Mouse (Mus musculus): ENCODE measurements around the gene Banp. TPM values are rescaled to one million over a fixed set of nuclear protein-coding genes. Genes with fewer than 3 reads are reported as not detected.

The Banp gene
- 10 to 100 TPM in 1 of 2 experiments, 1 to 10 TPM in 1; 6.0 to 11.1 TPM for total RNA-seq (2021)
- long read RNA-seq, experiment 1, full-length matches to known transcripts = 3 of 5 reads
- long read RNA-seq, experiment 1, partial matches to known transcripts = 0 of 5 reads
- long read RNA-seq, experiment 1, other reads (novel, unspliced or antisense) = 2 of 5 reads
- long read RNA-seq, experiment 2, partial matches to known transcripts = 1 of 4 reads
- long read RNA-seq, experiment 2, other reads (novel, unspliced or antisense) = 2 of 4 reads

GRCm38 (mm10) chr8:121949222-121949800 lies at the start of gene Banp:
Banp (plus strand) TSS chr8:121949750.
- DNase-seq = no peak

DNA sequence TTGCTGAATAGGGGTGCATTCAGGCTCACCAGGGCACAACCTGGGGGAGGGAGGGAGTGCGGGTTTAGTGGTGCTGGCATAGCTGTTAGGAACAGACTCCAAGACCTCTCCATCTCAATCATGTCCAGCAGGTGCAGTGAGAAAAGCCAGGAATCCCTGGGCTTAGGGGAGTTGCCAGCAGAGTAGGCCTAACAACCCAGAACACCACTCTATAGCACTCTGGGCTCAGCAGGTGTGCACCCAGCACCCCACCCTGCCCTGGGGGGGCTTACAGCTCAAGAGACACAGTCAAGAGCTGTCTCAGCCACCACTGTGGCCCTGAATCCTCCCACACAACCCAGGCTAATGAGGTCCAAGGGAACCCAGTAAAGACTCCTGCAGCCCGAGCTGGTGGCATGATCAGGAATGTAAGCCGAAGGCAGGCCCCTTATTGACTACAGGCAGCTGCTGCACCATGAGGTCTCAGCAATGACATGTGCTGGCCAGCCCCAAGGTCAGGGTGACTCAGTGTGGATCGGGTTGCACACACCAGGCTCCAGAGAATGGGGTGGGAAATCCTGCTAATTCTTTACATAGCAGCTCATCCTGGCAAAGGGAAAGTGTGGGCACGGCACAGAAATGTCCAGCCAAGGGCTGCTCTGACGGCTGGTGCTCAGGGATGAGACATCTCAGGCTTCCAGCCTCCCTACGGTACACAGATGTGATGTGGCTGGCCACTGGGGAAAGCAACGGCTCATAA lies 47.9 kb upstream of the Banp start:
- DNase-seq = peak; percentile 46

DNA sequence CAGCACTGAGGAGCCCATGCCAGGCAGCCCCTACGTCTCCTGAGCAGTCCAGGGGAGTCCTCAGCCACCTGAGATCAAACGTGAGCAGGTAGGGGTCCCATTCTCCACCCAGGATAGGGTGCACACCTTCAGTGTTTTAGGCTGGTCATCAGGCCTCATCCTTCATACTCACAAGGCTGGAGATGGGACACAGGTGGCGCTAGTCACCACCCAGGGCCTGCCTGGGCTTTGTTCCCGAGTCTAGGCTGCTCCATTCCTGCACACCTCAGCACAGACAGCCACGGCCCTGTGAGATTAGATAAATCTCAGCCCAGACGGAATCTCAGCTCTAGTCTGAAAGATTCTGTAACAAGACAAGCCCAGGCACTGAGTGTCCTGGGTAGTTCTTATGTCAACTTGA lies 45.6 kb upstream of the Banp start:
- no peak for DNase-seq

DNA sequence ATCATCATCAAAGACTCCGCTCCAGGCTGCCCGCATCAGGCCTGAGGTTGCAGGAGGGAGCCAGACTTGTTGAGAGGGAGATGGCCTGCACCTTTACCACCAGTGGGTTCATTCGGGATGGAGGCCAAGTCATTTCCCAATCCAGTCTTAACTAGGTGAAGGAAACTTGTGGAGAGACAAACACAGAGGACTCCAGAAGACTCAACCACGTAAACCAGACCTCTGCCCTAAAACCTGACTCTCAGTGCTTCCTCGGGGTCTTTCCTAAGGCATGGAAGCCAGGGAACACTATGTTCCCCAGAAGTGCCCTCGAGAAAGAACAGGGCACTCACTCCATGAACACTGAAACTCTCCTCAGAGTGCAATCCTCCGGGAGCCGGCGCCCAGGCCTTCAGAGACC lies 44.6 kb upstream of the Banp start:
- DNase-seq = no peak

DNA sequence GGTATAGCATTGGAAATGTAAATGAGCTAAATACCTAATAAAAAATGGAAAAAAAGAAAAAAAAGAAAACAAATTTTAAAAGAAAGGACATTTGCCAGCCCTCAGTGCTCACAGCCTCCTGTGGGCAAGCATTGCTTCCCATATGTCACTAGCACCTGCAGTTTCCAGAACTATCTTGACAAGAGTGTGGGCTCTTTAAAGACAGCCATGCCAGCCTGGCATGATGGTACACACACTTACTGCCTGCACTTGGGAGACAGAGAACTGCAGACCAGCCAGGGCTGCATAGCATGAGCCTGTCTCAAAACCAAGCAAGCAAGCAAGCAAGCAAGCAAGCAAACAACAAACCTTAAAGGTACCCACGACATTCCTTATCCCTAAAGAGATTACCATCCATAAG lies 44.1 kb upstream of the Banp start:
- DNase-seq = no peak

DNA sequence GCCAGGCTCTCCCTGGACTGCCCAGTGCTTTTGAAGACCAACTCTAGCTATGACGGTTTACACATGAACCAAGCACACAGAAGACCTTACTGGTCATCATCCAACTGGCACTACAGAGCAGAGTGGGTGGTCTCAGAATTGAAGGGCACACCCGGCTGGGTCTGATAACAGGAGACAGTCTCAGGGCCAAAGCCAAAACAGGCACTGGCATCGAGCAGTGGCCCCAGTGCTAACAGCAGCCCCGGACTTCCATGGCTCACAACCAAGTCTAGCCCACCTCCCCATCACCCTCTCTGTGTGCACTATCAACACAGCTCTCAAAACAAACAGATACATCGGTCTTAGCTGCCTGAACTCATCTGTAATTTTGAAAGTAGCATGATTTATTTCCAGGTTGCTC lies 43.7 kb upstream of the Banp start:
- no peak for DNase-seq

DNA sequence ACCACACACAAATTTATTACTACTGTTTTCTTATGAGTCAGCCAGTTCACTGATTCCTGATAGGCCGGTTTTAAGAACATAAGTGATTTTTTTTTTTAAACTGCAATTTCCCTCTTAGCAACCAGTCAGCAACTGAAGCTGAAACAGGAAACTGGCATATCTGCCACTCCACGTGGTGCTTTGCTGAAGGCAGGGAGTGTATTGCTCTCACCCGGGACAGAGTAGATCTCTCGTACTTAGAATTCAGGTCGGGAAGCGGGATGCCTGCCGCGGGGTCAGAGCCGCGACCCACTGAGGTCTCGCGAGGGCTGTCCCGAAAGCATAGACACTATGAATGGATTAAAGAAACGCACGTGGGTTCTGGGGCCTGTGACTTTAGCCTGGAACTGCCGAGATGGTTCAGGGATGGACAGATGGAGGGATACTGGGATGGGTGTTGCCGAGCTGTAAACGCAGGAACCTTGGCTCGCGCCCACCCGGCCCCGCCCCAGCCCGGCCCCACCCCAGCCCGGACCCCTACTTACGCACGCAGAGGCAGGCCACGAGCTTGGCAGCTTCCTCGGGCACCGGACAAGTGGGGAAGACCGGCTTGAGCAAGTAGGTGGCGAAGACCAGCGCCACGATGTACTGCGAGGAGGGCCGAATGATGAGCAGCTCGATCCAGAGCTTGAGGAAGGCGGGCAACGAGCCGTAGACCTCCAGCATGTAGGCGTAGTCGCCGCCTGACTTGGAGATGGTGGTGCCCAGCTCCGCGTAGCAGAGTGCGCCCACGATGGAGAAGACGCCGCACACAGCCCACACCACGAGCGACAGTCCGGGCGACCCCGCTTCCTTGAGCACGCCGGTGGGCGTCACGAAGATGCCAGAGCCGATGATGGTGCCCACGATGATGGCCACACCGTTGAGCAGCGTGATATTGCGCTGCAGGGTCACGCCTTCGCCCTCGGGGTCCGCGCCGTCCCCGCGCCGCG lies 42.7 kb upstream of the Banp start:
- DNase-seq = no peak

- peak; percentile 98 for DNase-seq
Observed at GRCm38 (mm10) chr8:121907587-121908248, 41.8 kb upstream of the Banp start, which contains the start of gene Slc7a5. Slc7a5 (minus strand) TSS chr8:121907694.

- no peak for DNase-seq
Observed at GRCm38 (mm10) chr8:121908378-121909147, 41.0 kb upstream of the Banp start.

DNA sequence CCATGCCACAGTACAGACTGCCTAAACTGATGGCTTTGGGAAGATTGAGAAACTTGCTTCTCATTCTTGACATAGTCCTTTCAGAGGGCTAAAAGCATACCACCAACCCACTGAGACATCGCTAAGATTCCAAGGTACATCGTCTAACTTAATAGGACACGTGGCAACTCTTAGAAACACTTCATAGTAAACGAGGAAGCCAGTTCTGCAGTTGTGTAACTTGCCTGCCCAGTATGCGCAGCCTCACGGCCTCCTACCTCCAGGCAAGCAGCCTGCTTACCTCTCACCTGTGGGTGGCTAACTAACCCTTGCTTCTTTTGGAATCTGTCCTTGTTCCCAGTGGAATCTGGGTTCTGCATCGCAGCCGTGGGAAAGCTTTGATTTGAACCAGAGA lies 40.4 kb upstream of the Banp start:
- DNase-seq = no peak

DNA sequence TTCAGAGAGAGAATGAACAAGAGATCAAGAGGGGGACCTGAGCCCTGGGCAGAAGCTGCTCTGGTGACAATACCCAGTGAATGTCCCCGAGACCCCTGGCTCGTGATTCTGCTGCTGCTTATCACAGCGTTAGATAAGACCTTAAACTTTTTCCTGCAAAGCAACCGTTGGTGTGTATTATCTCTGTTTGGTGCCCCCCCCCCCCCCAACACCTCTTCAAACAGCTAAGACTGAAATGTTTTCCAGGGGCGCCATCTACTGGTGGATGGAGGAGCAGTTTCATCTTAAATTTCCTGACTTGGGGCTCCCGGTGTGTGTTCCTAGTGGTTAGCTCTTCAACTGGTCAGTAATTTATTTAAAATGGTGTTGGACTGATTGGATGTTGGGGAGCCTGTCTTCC lies 39.9 kb upstream of the Banp start:
- peak; percentile 79 for DNase-seq

DNA sequence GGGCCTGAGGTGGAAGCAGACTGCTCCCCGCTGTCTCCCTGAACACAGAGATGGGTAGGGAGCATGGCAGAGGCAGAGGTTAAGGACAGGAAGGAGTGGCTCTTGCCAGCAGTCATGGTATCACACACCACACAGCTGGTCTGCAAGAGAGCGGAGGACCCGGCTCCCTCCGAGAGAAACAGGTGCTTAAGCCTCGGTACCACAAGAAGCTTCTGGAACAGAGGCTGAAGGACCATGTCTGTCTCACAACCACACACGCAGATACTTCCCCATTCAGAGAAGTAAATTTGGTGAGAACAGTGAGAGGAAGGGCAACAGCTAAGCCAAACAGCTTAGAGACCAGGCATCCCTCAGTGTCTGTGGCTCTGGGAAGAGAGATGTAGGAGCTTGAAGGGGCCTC lies 38.1 kb upstream of the Banp start:
- DNase-seq = no peak

DNA sequence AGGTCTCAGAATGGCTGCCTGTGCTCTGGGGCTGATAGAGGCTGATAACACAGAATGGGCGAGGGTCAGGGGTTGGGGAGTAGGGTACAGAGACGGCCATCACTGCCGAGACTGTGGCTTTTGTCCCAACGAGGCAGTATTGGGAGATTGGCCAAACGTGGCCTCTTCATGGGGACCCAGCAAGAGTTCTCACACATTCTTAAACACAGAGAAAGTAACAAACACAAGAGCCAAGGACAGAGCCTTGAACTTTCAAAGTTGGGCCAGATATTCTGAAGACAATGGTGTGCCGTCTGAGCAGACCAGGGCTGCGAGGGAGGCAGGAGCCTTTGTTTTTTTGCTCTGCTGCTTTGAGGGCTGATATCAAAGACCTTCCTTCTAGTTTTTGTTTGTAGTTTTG lies 37.6 kb upstream of the Banp start:
- no peak for DNase-seq

GRCm38 (mm10) chr8:121912831-121913230 lies 36.7 kb upstream of the Banp start:
- no peak for DNase-seq

GRCm38 (mm10) chr8:121913378-121913777 lies 36.2 kb upstream of the Banp start:
- DNase-seq = no peak

- no peak for DNase-seq
Observed at GRCm38 (mm10) chr8:121919158-121919557, 30.4 kb upstream of the Banp start.

- no peak for DNase-seq
Observed at GRCm38 (mm10) chr8:121919731-121920130, 29.8 kb upstream of the Banp start.

GRCm38 (mm10) chr8:121921582-121921981 lies 28.0 kb upstream of the Banp start:
- no peak for DNase-seq

- peak; percentile 47 for DNase-seq
Observed at GRCm38 (mm10) chr8:121922101-121922500, 27.4 kb upstream of the Banp start.

GRCm38 (mm10) chr8:121924681-121925080 lies 24.9 kb upstream of the Banp start:
- DNase-seq = no peak

- peak; percentile 83 for DNase-seq
Observed at GRCm38 (mm10) chr8:121925624-121926023, 23.9 kb upstream of the Banp start.
